Mouse (Mus musculus) liver, embryonic 14.5 days (tissue): ENCODE data around the gene Actn3. TPM values are rescaled to one million over a fixed set of nuclear protein-coding genes. Genes with fewer than 3 reads are reported as not detected.
"Not testable (repeated sequence)": the region's sequence is repeated elsewhere in the genome, so short reads cannot be mapped to it uniquely, and the experiment has no call there.

ENCODE experiments used
- ATAC-seq: fragments of 200-750 bp; cut with Nextera tagmentation; 2 replicates; pipeline ENCODE4 v1.8.0; 2017; ENCODE audit warnings: moderate number of reproducible peaks, mild to moderate bottlenecking, moderate library complexity; ENCODE audit not compliant: insufficient read depth
- DNase-seq, 3 experiments: peaks; one replicate each; pipeline ENCODE4 v3.0.0-alpha.2; 2012 to 2013; ENCODE audit warnings: low read depth in 3 of 3, low spot score in 3 of 3
- H3K27ac ChIP-seq: fragments of 300-500 bp; sonication (generic); 2 replicates; pipeline ENCODE4 v1.5.1; 2014; ENCODE audit warnings: moderate library complexity, mild to moderate bottlenecking, control low read depth, inconsistent platforms
- H3K27me3 ChIP-seq: fragments of 300-500 bp; sonication (generic); 2 replicates; pipeline ENCODE4 v1.6.1; 2014; ENCODE audit warnings: mild to moderate bottlenecking, low read length, moderate library complexity; ENCODE audit not compliant: control insufficient read depth, insufficient read depth
- H3K36me3 ChIP-seq: fragments of 300-500 bp; sonication (generic); replicated peaks from 2 replicates; pipeline ENCODE4 v1.6.1; 2014; ENCODE audit warnings: low read depth; ENCODE audit not compliant: control insufficient read depth, insufficient read depth
- H3K4me1 ChIP-seq, 2 experiments: fragments of 200-500 bp in 1 of 2; fragments of 300-500 bp in 1 of 2; sonication (generic) in 1 of 2; replicated peaks; 2 replicates each; pipeline ENCODE4 v1.6.1; 2012 to 2014; ENCODE audit warnings: antibody characterized with exemption in 1 of 2, inconsistent platforms in 1 of 2, low read length in 1 of 2; ENCODE audit not compliant: control insufficient read depth in 2 of 2, insufficient read depth in 2 of 2
- H3K4me2 ChIP-seq: fragments of 300-500 bp; sonication (generic); 2 replicates; pipeline ENCODE4 v1.6.1; 2014; ENCODE audit warnings: low read depth, mild to moderate bottlenecking, control low read depth, moderate library complexity
- H3K4me3 ChIP-seq, 2 experiments: fragments of 200-500 bp in 1 of 2; fragments of 300-500 bp in 1 of 2; sonication (generic) in 1 of 2; 2 replicates each; pipeline ENCODE4 v1.5.1; 2012 to 2014; ENCODE audit warnings: low read depth in 2 of 2, low read length in 2 of 2, mild to moderate bottlenecking in 2 of 2, control low read depth in 1 of 2, inconsistent platforms in 1 of 2, moderate library complexity in 1 of 2; ENCODE audit not compliant: insufficient read depth in 1 of 2
- H3K9ac ChIP-seq: fragments of 300-500 bp; sonication (generic); replicated peaks from 2 replicates; pipeline ENCODE4 v1.6.1; 2014; ENCODE audit warnings: mild to moderate bottlenecking, control low read depth, moderate library complexity
- H3K9me3 ChIP-seq: fragments of 300-500 bp; sonication (generic); 2 replicates; pipeline ENCODE4 v1.6.1; 2016; ENCODE audit warnings: low read length, mixed read lengths; ENCODE audit not compliant: control insufficient read depth
- CTCF ChIP-seq: IDR thresholded peaks from 2 replicates; pipeline ENCODE4 v1.5.1; 2016; ENCODE audit warnings: antibody characterized with exemption, low read depth, control low read depth
- EP300 ChIP-seq: IDR thresholded peaks from 2 replicates; pipeline ENCODE4 v1.6.1; 2016; ENCODE audit warnings: antibody characterized with exemption, low read depth
- WGBS: fragments of 180-500 bp; shearing (Covaris S2); extraction: QIAGEN DNeasy Blood & Tissue Kit; methylation state at CpG from one replicate; pipeline ENCODE4 v1.1.7; 2014; ENCODE audit not compliant: insufficient replicate concordance; 5-methylcytosine and 5-hydroxymethylcytosine counted together
- polyA plus RNA-seq, 2 experiments: library from polyadenylated mRNA; depleted of rRNA in 1 of 2; stranded (reverse) in 1 of 2; unstranded in 1 of 2; fragments of >200 nt; fragmentation: Nextera tagmentation in 1 of 2; extraction: Ambion mirVana in 1 of 2; gene quantifications; 2 replicates each; pipeline versions ENCODE4 v1.2.1 to v1.2.3; 2012 to 2014

Gene Actn3
- polyA plus RNA-seq, 2 experiments, result 0.28 to 0.33 TPM

DNA sequence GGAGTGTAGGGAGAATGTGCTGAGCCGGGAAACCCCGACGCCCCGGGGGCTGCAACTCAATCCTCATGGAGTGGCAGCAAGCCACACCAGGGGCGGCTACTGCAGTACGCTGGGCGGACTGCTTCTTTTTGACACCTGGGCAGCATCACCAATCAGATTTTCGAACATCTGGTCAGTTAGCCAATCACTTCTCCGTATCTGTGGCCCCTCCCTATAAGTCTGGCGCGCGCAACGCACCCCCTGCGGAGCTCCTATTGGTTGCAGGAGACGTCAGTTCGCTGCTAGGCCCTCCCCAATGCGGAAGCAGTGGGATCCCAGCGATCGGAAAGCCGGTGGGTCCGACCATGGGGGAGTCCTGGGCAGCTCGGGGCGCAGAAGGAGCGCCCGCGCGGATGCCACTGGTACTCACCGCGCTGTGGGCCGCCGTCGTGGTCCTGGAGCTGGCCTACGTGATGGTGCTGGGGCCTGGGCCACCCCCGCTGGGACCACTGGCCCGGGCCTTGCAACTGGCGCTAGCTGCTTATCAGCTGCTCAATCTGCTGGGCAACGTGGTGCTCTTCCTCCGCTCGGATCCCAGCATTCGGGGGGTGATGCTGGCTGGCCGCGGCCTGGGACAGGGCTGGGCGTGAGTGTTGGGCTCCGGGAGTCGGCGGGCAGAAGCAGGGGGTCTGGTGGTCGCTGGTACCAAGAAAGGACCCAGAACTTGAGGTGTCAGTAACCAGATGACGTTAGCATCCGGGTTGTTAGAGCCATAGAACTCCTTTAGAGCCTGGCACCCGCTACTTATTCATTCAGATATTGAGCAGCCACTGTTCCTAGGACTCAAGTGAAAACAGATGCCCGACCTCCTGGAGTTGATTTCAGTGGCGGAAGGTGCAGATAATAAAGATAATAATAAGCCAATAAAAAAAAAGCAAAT lies 955 bp upstream of the Actn3 start, which contains the start of gene Zdhhc24:
Gene Zdhhc24 (plus strand): TSS at position 264 of the 919 bp plus-strand sequence.
- no peak for TF ChIP-seq CTCF
- 0 out of 2 replicates have a peak, but pooled peaks have one; percentile 2 for TF ChIP-seq EP300
- peaks cover 3% of the 10 kb centered on the region for H3K36me3 ChIP-seq
- peak within 1 kb of the TSS; percentile 98 for H3K9ac ChIP-seq
- no peaks in the 10 kb centered on the region for H3K9me3 ChIP-seq
- peak within 1 kb of the TSS; percentile 94 for H3K4me2 ChIP-seq
- peaks cover 21 to 26% of the 10 kb centered on the region in 2 experiments for H3K4me1 ChIP-seq
- peak; percentile 93 to 95 (median 94) for DNase-seq
- WGBS, result under 1% methylated on average over 52 of the region's 52 CpGs
- H3K27ac ChIP-seq, result peak within 1 kb of the TSS; percentile 84
- peak; percentile 98 for ATAC-seq
- peak within 1 kb of the TSS; percentile 83 to 99 for H3K4me3 ChIP-seq
- H3K27me3 ChIP-seq, result no peaks in the 10 kb centered on the region

GRCm38 (mm10) chr19:4876755-4877154 lies 954 bp downstream of the Actn3 start:
- no peaks in the 10 kb centered on the region; the same call in 1 of the 2 replicates for H3K36me3 ChIP-seq
- ATAC-seq, result no peak
- WGBS, result 70% methylated on average over 3 of the region's 3 CpGs
- no peak overlapping the region for H3K27ac ChIP-seq
- no peak for DNase-seq
- no peak overlapping the region for H3K4me3 ChIP-seq
- TF ChIP-seq EP300 (no peak), CTCF (no peak)
- H3K27me3 ChIP-seq, result no peaks in the 10 kb centered on the region
- no peak overlapping the region for H3K4me2 ChIP-seq
- H3K9me3 ChIP-seq, result no peaks in the 10 kb centered on the region
- peaks cover 16 to 20% of the 10 kb centered on the region in 2 experiments for H3K4me1 ChIP-seq
- no peak overlapping the region for H3K9ac ChIP-seq

DNA sequence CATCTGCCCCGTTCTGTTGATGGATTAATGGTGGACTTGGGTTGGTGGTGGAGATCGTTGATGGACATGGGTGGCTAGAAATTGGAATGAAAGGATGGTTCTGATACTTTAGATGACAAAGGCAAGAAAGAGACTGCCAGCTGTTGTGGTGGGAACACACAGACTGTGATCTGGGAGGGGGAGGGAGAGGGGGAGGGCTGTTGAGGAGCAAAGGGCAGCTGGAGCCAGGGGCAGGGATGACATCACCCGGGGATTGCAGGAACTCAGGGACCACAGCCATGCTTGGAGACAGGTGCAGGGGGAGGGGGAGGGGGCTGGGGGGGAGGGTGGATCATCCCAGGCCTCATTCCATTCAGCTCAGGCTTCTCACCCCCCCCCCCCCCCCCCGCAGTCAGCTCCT lies 1.5 kb downstream of the Actn3 start:
- TF ChIP-seq CTCF, result no peak
- no peak for TF ChIP-seq EP300
- Histone ChIP-seq H3K36me3 (no peaks in the 10 kb centered on the region), H3K27ac (no peak overlapping the region), H3K27me3 (no peaks in the 10 kb centered on the region), H3K4me3 (no peak overlapping the region), H3K4me2 (no peak overlapping the region), H3K9me3 (no peaks in the 10 kb centered on the region), H3K4me1 (peaks cover 16 to 20% of the 10 kb centered on the region in 2 experiments), H3K9ac (no peak overlapping the region)
- WGBS, result 56% methylated on average over 4 of the region's 4 CpGs
- ATAC-seq, result no peak
- DNase-seq, result no peak

DNA sequence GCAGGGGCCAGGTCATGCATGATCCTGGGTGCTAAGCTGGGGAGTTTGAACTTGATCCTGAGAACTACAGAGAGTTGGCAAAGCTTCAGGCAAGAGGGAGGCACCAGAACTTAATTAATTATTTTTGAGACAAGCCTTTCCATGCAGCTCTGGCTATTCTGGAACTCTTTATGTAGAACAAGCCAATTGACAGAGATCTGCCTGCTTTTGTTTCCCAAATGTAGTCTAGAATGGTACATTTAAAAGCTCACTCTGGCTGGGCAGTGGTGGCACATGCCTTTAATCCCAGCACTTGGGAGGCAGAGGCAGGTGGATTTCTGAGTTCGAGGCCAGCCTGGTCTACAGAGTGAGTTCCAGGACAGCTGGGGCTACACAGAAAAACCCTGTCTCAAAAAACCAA lies 3.1 kb downstream of the Actn3 start:
- WGBS, result 58% methylated on average over 1 of the region's 1 CpGs
- not testable (repeated sequence) for H3K36me3 ChIP-seq, ATAC-seq, H3K4me2 ChIP-seq, H3K9me3 ChIP-seq, H3K4me3 ChIP-seq, H3K9ac ChIP-seq, H3K27ac ChIP-seq, H3K27me3 ChIP-seq, DNase-seq
- peaks cover 14 to 16% of the 10 kb centered on the region in 2 experiments for H3K4me1 ChIP-seq

DNA sequence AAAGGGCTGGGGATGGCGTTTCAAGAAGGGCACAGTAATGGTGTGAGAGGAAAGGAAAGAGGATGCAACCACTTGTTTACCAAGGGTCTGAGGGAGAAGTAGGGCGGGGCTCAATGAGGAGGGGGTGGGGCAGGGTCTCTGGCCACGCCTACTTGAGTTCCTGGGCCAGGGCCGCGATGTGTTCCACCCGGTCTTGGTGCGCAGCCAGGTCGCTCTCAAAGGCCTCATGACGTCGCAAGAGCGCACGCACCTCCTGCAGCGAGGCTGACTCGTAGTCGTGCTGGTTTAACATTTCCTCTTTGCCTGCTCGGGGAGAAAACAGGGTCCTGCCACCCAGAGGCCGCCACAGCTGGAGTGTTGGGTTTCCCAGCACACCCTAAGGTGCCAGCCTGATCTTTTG lies 12.6 kb downstream of the Actn3 start:
- Histone ChIP-seq H3K9me3 (no peaks in the 10 kb centered on the region), H3K36me3 (no peaks in the 10 kb centered on the region), H3K4me3 (no peak overlapping the region), H3K27ac (no peak overlapping the region), H3K4me2 (0 out of 2 replicates have a peak overlapping the region, but pooled peaks have one; percentile 2), H3K4me1 (peaks cover 4 to 7% of the 10 kb centered on the region in 2 experiments), H3K9ac (no peak overlapping the region), H3K27me3 (peaks cover 36% of the 10 kb centered on the region)
- DNase-seq (no peak), ATAC-seq (no peak)
- 5% methylated on average over 17 of the region's 17 CpGs for WGBS
- no peak for TF ChIP-seq CTCF
- no peak for TF ChIP-seq EP300
